Mouse (Mus musculus) c-Kit-positive CD71-negative TER-119-negative erythroid progenitor cells, embryonic 14.5 days (primary cell): ENCODE data around the gene Plekhh2.

ENCODE experiments used
- DNase-seq: peaks from one replicate; pipeline ENCODE4 v3.0.0-alpha.2; 2013; ENCODE audit warnings: low read depth

The Plekhh2 gene

DNA sequence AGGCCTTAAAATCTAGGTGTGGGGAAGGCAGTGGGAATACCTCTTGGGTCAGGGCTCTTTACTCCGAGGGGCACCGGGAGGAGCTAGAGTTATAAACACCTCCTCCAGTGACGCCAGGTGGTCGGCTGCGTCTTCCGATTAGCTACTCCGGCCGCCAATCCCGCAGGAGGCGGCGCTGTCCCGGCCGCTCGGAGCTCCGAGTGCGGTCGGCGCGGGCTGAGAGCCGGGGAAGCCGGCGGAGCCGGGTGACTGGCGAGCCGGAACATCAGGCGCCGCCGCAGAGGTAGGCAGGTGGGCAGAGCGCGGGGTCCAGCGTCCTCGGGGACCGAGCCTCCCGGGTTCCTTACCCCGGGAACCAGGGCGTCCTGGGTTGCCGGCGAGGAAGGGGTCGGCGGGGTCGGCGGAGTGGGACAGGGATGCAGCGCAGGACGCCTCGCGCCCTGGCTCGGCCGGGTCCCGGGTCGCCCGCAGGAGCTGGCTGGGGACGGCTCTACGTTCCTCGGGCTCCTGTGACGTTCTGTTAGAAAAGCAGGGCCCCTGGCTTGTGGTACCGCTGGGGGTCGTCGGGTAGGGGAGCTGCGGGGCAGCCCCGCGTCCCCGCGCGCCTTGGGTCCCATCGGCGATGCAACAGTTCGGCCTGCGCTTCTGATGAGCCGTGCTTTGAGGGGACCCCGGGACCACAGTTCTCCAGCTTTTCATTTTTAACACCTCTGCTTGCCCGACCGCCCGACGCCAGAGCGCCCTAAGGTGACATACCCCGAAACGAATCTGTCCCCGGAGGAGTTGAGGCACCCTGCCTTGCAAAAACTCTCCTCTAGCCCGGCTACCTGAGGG, at the start of gene Plekhh2:
Gene Plekhh2 (plus strand): TSS at position 214 of the 834 bp plus-strand sequence.
- DNase-seq = no peak

DNA sequence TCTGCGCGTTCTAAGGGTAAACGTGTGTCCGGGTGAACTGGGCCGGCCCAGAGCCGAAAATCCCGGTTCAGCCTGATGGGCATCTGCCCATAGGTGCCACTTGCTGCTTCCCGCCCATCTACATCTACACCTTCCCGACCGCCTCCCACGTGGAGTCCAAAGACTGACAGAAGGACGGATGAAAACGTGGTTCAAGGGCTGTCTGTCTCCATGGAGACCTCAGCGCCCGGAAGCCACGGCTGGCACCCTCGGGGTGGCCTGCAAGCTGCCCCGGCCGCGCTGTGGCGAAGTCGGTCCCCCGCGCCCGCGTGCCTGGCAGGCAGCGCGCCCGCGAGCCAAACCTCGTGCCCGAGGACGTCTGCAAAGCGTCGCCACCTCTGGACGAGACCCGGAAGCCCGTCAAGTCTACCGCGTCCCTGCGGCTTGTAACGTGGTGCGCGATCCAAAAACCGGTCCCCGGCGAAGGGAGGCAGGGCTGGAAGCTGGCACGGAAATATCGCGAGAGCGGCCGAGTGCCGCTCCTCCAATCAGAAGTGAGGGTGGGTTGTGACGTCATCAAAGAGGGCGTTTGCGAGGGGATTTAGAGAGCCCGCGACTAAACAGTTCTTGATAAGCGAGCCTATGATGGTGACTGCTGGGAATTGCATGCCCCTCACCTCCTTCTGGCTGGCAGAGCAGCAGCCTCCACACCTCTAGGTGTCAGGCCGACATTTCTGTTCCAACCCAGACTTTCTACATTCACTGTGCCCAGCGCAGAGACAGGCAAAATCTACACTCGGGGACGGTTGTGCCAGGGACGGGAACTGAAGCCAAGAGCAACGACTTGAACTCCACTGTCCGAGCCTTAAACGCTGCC, 45.7 kb upstream of the Plekhh2 start, which contains the start of gene Thada:
Gene Thada (minus strand): TSS at position 453 of the 856 bp plus-strand sequence.
- DNase-seq = peak; percentile 99

DNA sequence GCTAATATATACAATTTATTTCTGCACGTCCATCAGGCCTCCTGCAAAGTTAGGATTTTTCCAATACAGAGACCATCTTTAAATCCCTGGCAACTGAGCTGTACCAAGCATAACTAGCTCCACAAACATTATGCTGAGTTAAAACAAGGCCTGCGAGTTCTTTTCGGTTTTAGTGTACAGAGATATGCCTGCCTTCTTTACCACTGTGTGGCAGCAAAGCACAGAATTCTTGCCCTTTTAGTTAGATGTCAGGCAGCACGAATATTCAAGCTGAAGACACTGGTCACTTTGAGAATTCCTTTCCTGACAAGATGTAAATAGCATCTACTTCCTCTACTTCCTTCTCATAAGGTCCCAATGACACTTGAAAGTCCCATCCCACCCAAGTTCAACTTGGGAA, 37.4 kb upstream of the Plekhh2 start:
- no peak for DNase-seq

DNA sequence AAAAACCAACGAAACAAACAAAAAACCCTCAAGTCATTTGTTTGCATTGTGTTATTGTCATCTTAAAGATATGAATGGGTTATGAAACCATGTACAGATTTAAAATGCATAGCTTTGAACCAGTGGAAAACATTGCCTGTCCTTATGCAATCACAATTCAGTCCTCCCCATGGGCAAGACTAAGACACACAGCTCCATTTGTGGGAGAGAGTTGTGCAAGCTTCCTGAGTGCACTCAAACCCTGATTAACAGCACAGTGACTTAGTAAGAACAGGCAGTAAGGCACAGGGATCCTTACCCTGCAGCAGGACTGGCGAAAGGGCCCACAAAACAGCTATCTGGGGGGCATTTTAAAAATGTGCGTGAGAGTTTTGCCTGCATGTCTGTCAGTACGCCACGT, 34.5 kb upstream of the Plekhh2 start:
- no peak for DNase-seq

DNA sequence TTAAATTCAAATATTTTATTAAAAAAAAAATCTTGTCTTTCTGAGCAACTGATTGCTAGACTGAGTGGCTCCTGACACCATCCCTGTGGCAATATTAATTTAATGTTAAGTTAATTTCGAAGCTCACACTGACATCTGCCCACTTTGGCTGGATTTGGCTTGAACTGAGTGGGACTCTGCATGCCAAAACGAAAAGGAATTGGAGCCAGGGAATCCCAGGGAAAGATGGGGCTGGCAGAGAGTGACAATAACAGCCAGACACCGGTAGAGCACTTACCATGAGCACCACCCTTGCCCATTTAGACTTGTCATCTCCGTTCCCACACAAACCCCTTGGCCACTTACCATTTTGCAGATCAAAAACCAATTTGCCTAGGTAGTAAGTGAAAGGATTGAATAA, 33.4 kb upstream of the Plekhh2 start:
- no peak for DNase-seq

DNA sequence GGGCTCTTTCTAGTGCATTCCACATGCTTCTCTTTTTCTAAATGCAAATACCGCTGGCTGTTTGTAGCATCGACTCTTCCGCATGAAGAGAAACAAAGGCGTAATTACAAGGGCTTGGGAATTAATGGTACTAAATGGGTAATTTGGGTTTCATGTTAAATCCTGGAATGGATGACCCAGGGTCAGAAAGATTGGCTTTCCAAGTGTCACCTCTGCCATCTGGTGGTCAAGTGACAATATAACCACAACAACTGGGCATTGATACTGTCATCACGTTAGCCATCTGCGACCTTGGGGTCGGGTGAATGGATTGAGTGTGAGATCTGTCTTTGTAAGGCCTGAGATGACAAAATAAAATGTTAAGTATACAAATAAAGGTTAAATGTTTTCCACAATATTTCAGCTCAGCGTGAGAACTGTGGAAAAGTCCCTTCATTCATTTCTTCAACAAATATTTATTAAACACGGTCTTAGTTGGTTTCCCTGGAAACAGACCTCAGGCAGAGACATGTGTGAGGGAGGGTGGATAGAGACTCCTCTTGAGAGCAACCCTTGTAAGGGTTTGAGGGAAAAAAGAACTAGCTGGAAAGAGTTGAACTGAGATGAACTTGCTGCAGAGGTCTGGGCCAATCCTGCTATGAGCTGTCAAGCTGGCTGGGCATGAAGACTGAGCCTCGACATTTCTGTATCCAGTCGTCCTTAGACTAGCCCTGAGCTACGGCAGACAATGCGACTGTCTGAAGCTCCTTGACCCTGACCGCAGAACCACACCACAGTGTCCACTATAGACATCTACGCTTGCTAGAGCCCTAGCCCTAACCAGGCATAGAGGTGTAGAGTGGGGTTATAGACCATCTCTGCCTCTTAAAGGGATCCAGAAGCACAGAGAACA, 31.0 kb upstream of the Plekhh2 start:
- no peak for DNase-seq

DNA sequence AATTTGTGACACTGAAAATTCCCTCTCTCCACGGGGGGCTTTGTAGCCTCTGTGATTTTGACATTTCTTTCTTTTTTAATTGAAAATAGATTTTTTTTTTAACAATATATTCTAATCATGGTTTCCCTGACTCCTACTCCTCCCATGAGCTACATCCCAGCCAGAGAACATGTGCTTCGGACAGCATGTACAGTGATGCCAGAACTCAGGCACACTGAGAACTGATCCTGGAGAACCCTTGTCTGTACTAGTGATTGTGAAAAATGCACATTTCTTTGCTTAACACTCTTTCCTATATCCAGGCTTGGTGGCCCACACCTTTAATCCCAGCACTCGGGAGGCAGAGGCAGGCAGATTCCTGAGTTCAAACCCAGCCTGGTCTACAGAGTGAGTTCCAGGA, 28.9 kb upstream of the Plekhh2 start:
- no peak for DNase-seq

DNA sequence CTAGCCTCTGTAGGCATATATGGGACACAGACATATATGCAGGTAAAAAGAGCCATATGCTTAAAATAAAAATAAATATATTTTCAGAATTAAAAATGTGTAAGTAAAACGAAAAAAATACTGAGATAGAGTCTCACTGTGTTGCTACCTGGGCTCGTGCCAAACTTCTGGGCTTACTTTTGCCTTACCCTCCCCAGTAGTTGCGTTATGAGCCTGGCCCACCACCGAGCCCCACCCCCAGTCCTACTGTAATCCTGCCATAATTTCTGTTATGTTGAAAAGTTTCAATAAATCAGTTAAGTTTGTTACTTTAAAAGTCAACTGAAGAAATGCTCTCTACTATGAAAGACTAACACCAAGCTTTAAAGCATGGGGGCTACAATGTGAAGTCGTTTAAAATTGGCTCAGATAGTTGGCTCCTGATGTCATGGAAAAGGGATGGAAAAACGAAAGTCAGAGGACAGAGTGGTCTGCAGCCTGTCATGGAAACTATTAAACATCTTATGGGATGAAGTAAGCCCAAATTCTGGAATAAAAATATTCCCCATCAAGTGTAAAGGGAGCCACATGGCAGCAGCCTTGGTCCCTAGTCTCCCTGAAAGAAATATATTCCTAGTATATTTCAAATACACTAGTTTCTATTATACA, 27.9 kb upstream of the Plekhh2 start:
- DNase-seq = no peak

DNA sequence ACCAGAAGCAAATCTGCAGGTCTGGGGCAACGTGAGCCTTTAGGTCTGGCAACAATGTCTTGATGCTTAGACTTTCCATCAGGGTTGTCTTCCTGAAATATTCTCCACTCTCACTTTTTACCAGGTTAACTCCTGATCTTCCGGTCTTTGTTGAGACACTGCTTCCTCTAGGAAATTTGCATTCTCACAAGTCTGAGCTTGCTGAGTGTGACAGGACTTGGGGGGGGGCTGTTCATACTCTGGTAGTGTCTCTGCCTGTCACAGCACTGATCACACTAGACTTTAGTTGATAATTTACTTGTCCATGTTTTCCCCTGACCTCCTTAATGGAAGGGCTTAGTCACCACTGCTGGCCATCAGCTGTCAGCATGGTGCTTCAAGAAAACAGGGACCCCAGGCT, 24.3 kb upstream of the Plekhh2 start:
- no peak for DNase-seq

DNA sequence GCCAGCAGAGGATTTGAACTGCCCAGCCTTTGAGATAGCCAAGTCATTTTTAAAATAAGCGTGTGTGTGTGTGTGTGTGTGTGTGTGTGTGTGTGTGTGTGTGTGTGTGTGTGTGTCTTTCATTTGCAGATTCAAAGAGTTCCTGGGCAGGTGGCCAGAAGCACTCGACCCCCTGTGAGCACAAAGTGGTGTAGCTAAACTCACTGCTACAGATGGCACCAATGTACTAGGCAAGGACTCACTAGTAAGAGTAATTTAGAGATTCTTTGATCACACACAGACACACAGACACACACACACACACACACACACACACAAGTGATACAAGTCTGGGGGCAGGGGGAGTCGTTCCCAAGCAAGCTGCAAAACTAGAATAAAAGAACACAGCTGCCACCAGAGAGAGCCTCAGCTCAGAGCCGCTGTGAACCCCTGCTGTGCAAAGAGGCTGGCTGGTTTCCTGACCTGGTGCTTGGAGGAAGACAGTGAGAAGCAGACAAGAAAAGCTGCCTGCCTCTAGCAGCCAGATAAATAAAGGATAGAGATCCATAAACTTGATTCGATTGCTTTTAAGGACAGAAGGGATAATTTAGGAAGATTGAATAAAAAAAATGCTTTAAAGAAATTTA, 19.3 kb upstream of the Plekhh2 start:
- no peak for DNase-seq

DNA sequence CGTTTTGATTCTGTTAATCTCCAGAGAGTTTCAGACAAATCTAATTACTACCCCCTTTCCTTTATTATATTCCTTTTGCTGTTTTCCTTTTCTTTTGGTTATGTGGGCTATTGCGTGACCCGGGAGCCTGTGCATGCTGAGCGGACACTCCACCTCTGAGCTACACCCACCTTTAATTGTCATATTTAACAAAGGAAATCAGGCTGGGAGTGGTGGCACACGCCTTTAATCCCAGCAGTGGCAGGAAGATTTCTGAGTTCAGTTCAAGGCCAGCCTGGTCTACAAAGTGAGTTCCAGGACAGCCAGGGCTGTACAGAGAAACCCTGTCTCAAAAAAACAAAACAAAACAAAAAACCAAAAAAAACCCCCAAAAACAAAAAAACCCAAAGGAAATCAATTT, 14.7 kb upstream of the Plekhh2 start:
- DNase-seq = no peak

DNA sequence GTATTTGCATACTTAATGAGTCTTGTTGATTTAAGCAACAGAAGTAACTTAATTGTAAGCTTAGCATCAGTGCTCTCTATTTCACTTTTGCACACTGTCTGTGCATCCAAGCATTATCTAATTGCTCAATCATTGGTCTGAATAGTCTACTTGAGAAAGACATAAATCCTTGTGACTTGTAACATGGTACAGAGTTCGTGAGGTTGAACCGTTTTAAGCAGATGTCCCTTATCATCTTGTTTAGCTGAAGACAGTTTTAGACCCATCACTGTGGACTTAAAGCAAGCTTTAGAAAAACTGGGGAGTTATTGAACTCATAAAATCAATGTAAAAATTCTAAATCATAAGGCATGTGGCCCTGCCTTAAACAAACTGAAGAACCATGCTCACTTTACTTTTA, 14.1 kb upstream of the Plekhh2 start:
- DNase-seq = no peak

DNA sequence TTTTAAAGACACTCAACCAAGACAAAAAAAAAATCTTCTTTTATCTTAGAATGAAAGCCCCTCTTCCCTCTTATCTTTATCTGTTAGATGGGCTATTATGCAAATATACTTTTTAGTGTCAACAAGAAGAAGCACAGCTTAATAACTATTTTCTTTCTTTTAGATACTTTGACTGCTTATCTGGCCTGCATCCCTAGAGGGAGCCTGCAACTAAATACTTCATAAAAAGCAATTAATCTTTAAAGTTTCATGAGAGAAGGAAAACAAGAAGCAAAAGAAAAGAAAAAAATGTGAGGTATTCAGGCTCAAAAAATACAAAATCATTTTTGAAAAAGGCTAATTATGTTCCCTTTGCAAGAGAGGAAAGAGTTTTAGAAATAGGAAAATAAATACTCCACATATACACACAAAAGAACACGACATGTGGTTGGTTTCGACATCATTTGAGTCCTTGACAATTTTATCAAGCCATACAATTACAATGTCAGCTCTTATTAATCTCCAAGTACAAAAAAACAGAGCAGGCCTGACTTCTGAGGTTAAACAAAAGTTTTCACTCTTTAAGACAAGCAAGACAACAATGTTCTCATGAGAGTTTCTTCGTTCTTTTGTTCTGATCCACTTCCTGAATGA, 13.6 kb upstream of the Plekhh2 start:
- no peak for DNase-seq

DNA sequence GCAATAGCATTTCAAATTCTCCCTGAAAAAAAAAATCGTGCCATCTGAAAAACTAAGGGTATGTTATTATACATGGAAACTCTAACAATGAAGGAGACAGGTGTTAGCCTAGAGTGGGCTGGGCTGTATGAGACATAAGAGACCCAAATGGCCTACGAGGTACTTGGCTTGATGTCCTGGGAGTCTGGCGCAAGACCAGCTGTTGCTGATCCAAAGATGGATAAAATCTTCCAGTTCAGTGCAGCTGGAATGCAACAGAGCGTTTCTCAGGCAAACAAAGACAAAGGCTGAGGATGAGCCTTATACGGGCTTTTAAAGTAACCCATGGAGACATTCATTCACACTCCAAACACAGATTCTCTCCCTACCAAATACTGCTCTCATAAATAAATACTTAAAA, 13.1 kb upstream of the Plekhh2 start:
- no peak for DNase-seq

DNA sequence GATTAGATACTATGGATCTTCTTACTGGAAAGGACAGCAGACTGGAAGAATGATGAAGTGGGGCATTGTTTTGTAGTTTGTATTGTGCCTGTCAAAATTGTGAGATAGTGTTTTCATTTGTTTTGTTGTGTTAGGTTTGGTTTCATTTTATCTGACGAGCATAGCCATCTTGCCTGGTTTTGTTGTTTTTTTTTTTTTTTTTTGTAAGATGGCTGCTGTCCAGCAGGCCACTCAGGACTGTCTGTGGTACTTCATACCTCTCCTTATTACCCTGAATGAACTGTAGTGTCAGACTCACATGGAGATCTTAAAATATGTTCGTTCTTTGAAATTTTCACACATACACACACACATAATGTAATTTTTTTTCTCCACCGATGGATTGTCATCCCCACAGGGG, 9.4 kb upstream of the Plekhh2 start:
- DNase-seq = no peak

DNA sequence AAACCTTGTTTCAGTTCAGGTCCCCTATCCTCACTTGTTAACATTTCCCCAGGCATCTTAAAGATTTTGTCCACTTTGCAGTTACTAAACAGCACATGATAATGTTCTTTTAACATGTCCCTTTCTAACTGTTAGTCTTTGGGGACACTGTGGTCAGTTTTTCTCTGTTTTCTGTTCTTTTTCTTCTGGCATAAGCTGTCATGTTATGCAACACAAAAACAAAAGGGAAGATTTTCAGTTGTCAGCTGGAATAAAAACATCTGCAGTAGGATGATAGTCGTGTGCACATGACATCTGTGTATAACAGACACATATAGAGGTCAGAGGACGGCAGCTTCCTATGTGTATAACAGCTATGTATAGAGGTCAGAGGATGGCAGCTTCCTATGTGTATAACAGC, 5.8 kb upstream of the Plekhh2 start:
- DNase-seq = no peak

DNA sequence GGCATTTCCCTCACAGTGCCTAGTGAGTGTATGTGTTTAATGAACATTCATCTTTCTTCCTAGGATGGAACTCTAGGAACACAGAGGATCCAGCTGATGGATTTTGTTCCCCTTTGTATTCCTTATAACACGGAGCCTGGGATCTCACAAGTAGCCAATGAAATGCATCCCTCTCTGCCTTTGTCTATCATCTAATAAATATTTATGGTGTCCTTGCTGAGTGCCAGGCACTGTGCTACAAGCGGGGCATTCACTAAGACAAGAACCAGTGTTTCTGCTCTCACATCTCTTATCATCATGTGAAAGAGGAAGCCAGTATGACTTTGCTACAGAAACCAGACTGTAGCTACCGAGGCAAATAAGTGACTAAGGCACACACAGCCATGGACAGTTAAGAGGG, 3.0 kb upstream of the Plekhh2 start:
- DNase-seq = no peak

DNA sequence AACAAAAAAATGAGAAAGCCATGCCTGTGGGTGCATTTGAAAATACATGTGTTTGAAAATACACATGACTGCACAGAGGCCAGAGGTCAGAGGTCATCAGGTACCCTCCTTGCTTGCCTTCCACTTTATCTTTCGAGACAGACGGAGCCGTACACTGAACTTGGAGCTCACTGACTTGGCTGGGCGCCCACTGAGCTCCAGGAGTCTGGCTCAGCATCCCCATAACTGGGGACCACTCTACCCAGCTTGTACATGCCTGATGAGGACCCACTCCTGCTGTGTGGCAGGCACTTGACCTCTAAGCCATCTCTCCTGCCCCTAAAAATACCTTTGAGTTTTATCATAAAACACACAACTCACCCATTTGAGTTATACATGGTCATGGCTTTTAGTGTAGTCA, 2.5 kb upstream of the Plekhh2 start:
- no peak for DNase-seq

DNA sequence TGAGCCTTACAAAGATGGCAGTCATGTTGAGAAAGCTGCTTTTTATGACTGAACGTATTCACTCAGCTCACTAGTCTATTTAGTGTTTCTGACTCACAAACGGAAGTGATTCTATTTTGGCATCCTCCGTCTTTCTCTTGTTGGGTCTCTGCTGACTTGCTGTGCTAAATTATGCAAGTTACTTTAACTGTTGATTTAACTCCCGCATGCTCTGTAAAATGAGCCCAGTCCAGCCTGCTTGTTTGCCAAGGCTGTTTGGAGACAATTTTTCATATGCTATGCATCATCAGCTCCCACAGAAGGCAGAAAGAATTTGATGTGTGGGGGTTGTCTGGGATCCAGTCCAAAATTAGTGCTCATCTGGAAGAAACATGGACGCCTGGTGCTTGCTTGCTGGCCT, 1.3 kb upstream of the Plekhh2 start:
- no peak for DNase-seq

DNA sequence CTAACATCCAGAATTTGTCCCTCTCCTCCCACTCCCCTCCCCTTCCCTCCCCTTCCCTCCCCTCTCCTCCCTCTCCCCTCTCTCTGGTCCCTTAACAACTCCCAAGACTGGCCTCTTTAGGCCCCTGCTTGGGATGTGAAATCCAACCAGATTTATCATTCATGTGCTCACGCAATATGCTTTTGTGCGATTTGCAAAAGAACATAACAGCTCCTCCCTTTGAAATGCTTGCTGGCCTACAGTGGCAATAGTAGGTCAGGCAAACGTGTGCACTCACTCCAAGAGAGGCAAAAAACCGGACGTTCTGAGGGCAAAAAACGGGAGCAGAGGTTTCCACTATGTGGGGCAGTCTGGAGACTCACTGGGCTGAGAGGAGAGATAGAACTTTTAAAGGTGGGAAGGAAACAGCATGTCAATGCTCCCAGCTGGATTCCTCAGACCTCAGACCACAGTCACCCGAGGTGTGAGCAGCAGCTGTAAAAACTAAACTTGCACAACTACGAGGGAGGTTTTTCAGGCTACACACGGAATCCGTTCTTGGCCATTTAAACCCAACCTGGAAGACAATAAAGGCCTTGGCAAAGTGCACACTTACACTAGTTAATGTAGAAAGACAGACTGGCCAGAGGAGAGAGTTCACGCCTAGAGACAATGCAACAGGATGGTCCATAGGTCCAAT, 595 bp upstream of the Plekhh2 start:
- no peak for DNase-seq
